Mouse (Mus musculus): ENCODE results near the gene Sorcs2.

GRCm38 (mm10) chr5:36007649-36008048 is 390.3 kb downstream of the Sorcs2 start:
- TF ChIP-seq POLR2A (IDR thresholded peaks at IDR 0.05; ENCODE audit: extremely low read depth, insufficient read depth, low read length) (no peak), CTCF (IDR thresholded peaks at IDR 0.05; ENCODE audit: low read depth, low read length) (no peak)

Measured in liver, adult 2 months (tissue).